Mouse (Mus musculus): ENCODE measurements at regions not wholly inside any gene's neighbourhood (a gene's known extent, or its start where the extent isn't known, plus 50 kb on each side); places are given as distances from the start of the nearest gene placed in this dataset.

GRCm38 (mm10) chr12:39840615-39841014 lies 197.2 kb downstream of the Arl4a start:
- DNase-seq (ENCODE audit: low read depth, low spot score): peak; percentile 53

GRCm38 (mm10) chr12:39840179-39840578 lies 197.6 kb downstream of the Arl4a start:
- DNase-seq (ENCODE audit: low read depth, low spot score): no peak

GRCm38 (mm10) chr12:39831079-39831478 lies 206.7 kb downstream of the Arl4a start:
- DNase-seq (ENCODE audit: low read depth, low spot score): no peak

- no peak for DNase-seq (ENCODE audit: low read depth, low spot score)
These were observed 207.3 kb downstream of the Arl4a start for GRCm38 (mm10) chr12:39830530-39830929.

- DNase-seq (ENCODE audit: low read depth, low spot score): no peak
These were observed 215.2 kb downstream of the Arl4a start for GRCm38 (mm10) chr12:39822671-39823070.

- DNase-seq (ENCODE audit: low read depth, low spot score): no peak
These were observed 236.3 kb downstream of the Arl4a start for GRCm38 (mm10) chr12:39801536-39801935.

GRCm38 (mm10) chr12:39797843-39798242 lies 240.0 kb downstream of the Arl4a start:
- no peak for DNase-seq (ENCODE audit: low read depth, low spot score)

- DNase-seq (ENCODE audit: low read depth, low spot score): no peak
These were observed 240.9 kb downstream of the Arl4a start for GRCm38 (mm10) chr12:39796939-39797338.

- no peak for DNase-seq (ENCODE audit: low read depth, low spot score)
These were observed 252.8 kb downstream of the Arl4a start for GRCm38 (mm10) chr12:39785026-39785425.

- no peak for DNase-seq (ENCODE audit: low read depth, low spot score)
These were observed 253.3 kb downstream of the Arl4a start for GRCm38 (mm10) chr12:39784532-39784931.

- DNase-seq (ENCODE audit: low read depth, low spot score): no peak
These were observed 261.7 kb downstream of the Arl4a start for GRCm38 (mm10) chr12:39776173-39776572.

- DNase-seq (ENCODE audit: low read depth, low spot score): no peak
These were observed 270.8 kb downstream of the Arl4a start for GRCm38 (mm10) chr12:39766988-39767387.

GRCm38 (mm10) chr12:39763529-39763928 lies 274.3 kb downstream of the Arl4a start:
- DNase-seq (ENCODE audit: low read depth, low spot score): no peak

- DNase-seq (ENCODE audit: low read depth, low spot score): no peak
These were observed 275.9 kb downstream of the Arl4a start for GRCm38 (mm10) chr12:39761946-39762345.

GRCm38 (mm10) chr12:39761326-39761725 lies 276.5 kb downstream of the Arl4a start:
- DNase-seq (ENCODE audit: low read depth, low spot score): no peak

- no peak for DNase-seq (ENCODE audit: low read depth, low spot score)
These were observed 279.9 kb downstream of the Arl4a start for GRCm38 (mm10) chr12:39757975-39758374.

GRCm38 (mm10) chr12:39751850-39752249 lies 286.0 kb downstream of the Arl4a start:
- DNase-seq (ENCODE audit: low read depth, low spot score): no peak

- no peak for DNase-seq (ENCODE audit: low read depth, low spot score)
These were observed 295.4 kb downstream of the Arl4a start for GRCm38 (mm10) chr12:39742156-39743063.

GRCm38 (mm10) chr12:39741051-39741847 lies 296.6 kb downstream of the Arl4a start:
- DNase-seq (ENCODE audit: low read depth, low spot score): peak; percentile 64

GRCm38 (mm10) chr12:39736966-39737365 lies 300.9 kb downstream of the Arl4a start:
- DNase-seq (ENCODE audit: low read depth, low spot score): no peak

- peak; percentile 53 for DNase-seq (ENCODE audit: low read depth, low spot score)
These were observed 301.5 kb downstream of the Arl4a start for GRCm38 (mm10) chr12:39736097-39736920.

GRCm38 (mm10) chr12:39734176-39734575 lies 303.6 kb downstream of the Arl4a start:
- DNase-seq (ENCODE audit: low read depth, low spot score): no peak
